Mouse (Mus musculus) right cerebral cortex, postnatal 25 days (tissue): ENCODE data around the gene Zfp341.

Source experiments
- DNase-seq: peaks from one replicate; pipeline ENCODE4 v3.0.0; 2022

The Zfp341 gene

GRCm38 (mm10) chr2:154680337-154680736, 67.2 kb downstream of the Zfp341 start:
- DNase-seq = no peak

GRCm38 (mm10) chr2:154680941-154681340, 67.8 kb downstream of the Zfp341 start:
- DNase-seq = no peak

GRCm38 (mm10) chr2:154682712-154683111, 69.6 kb downstream of the Zfp341 start:
- no peak for DNase-seq

- DNase-seq = no peak
These were observed 71.9 kb downstream of the Zfp341 start for GRCm38 (mm10) chr2:154684901-154685470.

GRCm38 (mm10) chr2:154685772-154686171, 72.7 kb downstream of the Zfp341 start:
- no peak for DNase-seq

GRCm38 (mm10) chr2:154686819-154687218, 73.7 kb downstream of the Zfp341 start:
- DNase-seq = no peak

- DNase-seq = no peak
These were observed 76.3 kb downstream of the Zfp341 start for GRCm38 (mm10) chr2:154689391-154689790.

GRCm38 (mm10) chr2:154690959-154691358, 77.9 kb downstream of the Zfp341 start:
- DNase-seq = no peak

GRCm38 (mm10) chr2:154693186-154693940, 80.3 kb downstream of the Zfp341 start:
- no peak for DNase-seq

GRCm38 (mm10) chr2:154693941-154694256, 80.8 kb downstream of the Zfp341 start:
- DNase-seq = no peak

GRCm38 (mm10) chr2:154695690-154696089, 82.6 kb downstream of the Zfp341 start:
- DNase-seq = no peak
